Mouse (Mus musculus) lung, postnatal 0 days (tissue): ENCODE measurements around the gene Tmem100.

Source experiments
- CTCF ChIP-seq: IDR thresholded peaks from 2 replicates; pipeline ENCODE4 v1.5.1; 2016; ENCODE audit warnings: antibody characterized with exemption, mild to moderate bottlenecking
- EP300 ChIP-seq: IDR thresholded peaks from 2 replicates; pipeline ENCODE4 v1.6.1; 2016; ENCODE audit warnings: antibody characterized with exemption, mild to moderate bottlenecking, control low read depth

DNA sequence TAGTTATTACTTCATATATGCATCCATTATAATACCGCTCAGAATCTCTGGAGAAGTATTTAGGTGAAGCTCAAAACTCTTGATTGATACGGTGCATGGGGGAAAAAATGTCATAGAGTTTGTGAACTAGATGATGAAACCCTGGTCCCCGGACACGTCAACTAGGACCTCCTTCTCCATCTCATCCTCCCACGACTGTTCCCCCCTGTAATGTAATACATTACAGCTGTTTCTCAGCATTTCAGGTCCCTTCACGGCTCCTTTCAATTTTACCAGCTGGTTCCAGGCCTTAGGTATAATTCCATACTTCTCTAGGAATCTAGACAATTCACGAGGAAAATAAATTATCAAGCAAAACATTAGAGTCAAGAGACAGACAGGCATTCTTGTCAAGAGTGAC lies 22.6 kb downstream of the Tmem100 start:
- TF ChIP-seq EP300 (no peak), CTCF (no peak)
